Mouse (Mus musculus) retina, adult 2 months (tissue): ENCODE measurements around the gene Vgll4.

Experiments used
- DNase-seq: peaks from one replicate; pipeline ENCODE4 v3.0.0-alpha.2; 2012; ENCODE audit warnings: low read depth, low spot score

Vgll4 gene

DNA sequence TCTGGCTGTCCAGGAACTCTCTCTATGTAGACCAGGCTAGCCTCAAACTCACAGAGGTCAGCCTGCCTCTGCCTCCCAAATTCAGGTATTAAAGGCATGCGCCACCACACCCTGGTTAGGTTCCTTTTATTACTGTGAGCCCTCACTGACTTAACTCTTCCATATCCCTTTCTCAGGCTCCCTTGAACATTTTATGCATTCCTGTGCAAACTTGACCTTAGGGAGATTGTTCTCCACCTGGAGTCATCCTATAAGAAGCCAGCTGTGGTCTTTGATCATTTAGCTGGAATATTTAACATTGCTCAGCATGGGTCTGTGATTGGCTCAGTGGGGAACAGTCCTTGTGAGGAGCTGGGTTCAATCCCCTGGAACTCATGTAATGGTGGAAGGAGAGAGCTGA lies 4.5 kb upstream of the Vgll4 start:
- DNase-seq: no peak

DNA sequence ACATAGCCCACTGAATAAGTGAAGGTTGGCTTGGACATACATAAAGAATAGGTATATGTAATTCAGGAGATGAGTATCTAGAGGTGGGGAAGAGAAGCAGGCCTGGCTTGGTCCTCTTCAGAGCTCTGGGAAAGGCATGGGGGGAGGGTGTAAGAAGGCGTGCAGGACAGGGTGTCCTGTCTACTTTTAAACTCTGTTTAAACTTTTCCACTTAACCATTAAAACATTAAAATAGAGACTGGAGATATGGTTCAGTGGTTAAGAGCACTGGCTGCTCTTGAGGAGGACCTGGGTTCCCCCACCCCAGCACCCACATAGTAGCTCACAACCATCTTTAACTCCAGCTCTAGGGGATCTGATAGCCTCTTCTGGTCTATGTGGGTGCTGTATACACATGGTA lies 3.2 kb upstream of the Vgll4 start:
- DNase-seq: no peak

DNA sequence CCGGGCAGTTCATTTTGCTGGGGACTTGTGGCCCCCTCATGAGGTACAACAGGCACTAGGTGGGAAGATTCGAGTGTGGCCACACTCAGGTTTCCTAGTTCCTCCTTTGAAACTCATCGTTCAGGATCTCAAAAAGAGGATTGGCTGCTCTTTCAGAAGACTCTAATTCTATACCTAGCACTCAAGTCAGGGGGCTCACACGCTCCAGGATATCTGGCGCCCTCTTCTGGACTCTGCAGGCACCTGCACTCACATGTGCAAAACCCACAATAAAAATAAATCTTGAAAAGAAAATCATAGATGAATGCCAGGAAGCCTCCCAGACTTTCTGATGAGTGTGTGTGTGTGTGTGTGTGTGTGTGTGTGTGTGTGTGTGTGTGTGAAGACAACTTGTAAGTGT lies 1.1 kb upstream of the Vgll4 start:
- no peak for DNase-seq

DNA sequence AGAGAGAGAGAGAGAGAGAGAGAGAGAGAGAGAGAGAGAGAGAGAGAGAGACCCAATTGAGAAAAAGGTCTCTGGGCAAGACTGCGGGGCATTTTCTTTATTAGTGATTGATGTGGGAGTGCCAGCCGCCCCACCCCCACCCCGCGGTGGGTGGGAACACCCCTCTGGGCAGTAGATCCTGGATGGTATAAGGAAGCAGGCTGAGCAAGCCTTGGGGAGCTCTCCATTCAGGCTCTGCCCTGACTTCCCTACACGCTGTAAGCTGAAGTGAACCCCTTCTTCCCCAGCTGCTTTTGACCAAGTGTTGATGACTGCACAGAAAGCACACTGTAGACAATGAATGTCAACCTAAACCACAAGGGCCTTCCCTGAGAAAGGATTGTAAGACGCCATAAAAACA lies 592 bp upstream of the Vgll4 start:
- DNase-seq: no peak

DNA sequence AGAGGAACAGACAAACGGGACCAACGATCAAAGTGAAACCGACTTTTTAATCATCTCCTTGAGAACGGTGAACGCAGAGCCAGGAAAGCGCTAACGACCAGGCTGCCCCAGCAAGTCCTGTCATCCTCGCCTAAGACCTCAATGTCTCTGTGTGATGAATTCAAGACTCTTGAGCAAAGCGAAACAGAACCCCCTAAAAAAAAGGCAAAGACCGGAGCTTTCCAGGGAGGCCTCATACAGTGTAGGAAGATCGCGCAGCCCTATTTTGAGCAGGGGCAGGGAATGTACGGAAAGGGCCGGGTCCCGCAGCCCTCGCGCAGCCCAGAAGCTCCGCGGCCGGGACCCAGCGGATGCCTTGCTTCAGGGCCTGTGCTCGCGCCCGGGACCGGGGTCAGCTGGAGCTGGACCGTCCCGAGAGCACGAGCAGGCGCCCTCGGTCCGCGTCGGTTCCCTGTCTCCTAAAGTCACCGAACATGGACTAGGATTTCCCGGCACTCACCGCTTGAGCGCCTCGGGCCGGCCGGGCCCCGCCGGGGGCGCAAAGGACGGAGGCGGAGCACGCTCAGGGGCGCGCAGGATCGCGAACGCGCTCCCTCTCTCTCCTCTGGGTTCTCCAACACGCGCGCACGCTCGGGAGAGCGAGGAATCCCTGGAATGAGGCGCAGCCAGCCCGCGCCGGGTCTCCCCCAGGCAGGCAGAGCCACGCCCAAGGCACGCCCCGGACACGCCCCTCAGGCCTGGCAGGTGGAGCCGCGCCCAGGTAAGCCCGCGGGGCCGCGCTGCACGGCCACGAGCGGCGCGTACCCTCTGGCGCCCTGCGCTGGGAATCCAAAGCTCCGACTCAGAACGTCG lies 1.2 kb downstream of the Vgll4 start:
- peak; percentile 39 for DNase-seq

DNA sequence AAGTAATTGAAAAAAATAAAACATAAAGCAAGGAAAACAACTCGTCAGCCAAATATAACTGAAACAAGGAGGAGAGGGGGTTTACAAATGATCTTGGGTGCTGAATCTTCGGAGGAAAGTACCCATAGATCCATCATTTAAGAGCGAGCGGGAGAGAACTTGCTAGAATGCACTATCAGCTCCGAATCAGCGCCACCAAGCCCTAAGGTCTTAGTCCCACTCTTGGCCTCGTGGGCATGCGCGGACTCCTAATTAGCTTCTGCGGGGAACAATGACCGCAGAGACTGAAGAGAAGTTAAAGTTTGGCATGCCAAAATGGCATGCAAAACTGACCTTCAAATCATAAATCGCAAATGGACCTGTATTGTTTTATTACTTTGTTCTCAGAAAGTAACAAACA lies 2.2 kb downstream of the Vgll4 start:
- DNase-seq: no peak

DNA sequence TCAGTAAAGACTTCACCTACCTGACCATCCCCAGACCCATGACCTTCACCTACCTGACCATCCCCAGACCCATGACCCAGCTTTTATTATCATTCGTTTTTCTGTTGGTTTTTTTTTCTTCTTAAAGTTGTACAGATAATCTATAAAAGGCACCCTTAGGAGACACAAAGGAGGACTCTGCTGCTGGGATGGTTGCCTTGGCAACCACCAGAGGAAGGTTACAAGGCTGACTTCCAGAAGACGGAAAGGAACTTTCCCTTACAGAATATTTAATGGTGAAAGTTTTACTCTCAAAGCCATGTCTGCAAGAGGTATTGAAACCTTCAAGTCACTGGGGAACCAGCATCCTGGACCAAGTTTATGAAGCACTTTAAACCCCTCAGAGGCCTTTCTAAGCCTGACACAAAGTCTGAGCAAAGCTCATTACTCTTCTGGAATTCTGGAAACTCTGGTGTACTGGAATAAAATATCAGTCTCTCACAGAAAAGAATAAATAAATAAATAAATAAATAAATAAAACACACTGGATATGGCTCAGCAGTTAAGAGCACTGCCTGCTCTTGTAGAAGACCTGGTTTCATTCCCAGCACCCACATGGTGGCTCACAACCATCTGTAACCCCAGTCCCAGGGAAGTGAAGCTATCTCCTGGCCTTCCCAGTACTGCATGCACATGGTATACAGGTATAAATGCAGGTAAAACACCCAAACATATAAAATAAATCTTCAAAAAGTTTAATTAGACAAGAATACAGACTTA lies 3.2 kb downstream of the Vgll4 start:
- no peak for DNase-seq

DNA sequence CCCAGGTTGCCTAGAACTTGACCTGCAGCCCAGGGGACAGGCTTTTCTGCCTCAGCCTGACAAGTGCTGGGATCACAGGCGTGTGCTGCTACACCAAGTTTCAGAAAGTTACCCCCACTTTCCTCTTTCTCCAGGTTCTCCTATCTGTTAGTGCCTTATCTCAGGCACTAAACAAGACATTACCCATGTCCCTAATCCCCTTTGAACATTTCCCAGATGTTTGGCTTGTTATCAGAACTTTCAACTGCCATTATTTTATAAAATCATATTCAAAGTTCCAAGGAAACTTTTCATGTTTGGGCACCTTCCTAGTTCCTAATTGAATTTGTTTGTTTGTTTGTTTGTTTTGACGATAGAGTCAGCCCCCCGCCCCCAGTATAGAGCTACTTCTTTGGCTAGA lies 4.0 kb downstream of the Vgll4 start:
- DNase-seq: no peak

DNA sequence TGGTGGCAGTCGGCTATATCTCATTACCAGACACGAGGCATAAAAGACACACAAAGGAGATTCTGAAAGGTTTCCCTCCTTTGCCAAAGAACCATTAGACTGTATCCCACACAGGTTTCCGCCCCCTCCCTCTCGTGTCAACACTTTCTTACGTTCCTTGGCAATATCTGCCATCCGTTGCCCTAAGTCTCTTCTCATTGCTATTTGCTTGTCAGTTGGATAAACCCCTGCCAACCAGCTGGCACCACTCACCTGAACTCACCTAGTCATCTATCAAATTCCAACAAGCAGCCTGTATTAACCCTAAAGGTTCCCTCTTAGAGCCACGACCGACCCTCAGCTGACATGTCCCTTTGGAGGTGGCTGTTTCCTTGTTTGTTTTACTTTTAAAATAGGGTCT lies 4.4 kb downstream of the Vgll4 start:
- DNase-seq: no peak

DNA sequence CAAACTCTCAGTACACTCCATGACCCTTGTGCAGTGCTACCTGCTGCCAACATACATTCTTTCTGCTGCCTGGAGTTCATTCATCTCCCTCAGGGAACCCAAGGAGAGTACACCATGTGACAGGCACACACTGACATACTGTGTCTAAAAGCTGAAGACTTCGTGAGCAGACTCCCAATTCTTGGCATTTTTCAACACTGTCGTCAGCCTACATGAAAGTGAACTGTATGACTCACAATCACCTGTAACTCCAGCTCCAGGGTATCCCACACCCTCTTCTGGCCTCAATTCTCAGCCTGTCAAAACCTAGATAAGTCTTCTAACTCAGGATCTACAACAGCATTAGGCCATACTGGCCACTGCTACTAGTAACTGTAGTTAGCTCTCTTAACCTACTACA lies 5.6 kb downstream of the Vgll4 start:
- no peak for DNase-seq

DNA sequence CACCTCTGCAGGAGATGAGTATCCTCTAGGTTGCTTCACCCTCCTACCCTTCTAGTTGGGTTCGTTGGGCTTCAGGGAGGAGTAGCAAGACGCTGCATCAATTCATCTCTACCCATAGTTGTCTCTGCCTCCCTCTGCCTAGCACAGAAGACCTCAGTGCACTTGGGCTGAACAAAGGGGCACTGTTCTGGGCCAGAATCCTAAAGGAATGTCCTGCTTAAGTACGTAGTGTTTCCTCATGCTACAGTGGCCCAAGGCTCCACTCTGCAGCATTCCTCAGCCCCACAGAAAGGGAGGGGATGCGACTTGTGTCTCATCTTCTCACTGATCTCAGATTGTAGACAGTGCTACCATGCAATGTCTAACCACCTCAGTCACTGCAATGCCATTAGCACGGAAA lies 6.2 kb downstream of the Vgll4 start:
- DNase-seq: no peak

DNA sequence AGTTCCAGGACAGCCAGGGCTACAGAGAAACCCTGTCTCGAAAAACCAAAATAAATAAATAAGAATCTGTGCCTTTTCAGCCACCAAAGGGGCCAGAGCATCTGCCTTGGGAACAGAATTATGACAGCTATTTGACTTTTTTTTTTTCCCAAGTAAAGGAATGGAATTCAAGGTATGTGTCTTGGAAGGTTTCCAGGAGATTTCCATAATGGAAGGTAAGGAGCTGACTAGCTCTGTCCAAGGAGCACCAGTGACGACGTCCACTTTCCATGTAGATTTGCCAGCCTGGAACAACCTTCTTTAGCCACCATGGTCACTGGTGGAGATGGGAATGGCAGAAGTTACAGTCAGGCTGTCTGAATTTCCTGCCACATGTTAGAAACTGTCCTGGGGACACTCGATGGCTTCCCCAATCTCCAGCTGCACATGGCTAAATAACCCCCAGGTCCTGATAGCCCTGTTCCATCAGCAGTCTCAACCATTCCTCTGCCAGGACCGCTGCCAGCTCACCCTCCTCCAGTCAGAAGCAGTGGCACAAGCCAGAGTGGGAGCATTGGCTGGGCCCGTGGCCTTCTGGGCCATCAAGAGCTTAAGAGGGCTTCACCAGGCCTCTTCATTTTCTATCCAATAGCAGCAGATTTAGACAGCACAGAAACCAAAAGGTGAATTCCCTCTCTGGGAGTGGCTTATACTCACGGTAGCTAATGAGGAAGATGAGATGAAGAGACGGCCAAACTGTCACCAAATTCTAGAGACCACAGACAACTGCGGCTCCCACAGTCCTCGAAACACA lies 8.3 kb downstream of the Vgll4 start:
- DNase-seq: no peak

DNA sequence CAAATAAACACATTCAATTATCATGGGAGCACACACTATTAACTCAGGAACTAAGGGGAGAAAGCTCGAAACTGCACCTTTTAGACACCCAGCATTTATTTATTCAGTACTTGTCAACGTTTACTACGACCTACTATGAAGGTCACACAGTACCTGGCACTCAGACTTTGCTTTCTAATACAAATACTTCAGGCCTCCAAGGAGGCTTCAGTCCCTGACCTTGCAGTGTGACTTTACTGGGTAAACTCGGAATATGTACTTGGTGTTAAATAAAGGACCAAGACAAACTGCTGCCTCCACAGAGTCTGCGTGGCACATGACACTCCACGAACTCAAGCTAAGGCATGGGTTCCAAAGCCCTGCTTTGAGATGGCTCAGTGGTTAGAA lies 10.8 kb downstream of the Vgll4 start:
- DNase-seq: no peak

DNA sequence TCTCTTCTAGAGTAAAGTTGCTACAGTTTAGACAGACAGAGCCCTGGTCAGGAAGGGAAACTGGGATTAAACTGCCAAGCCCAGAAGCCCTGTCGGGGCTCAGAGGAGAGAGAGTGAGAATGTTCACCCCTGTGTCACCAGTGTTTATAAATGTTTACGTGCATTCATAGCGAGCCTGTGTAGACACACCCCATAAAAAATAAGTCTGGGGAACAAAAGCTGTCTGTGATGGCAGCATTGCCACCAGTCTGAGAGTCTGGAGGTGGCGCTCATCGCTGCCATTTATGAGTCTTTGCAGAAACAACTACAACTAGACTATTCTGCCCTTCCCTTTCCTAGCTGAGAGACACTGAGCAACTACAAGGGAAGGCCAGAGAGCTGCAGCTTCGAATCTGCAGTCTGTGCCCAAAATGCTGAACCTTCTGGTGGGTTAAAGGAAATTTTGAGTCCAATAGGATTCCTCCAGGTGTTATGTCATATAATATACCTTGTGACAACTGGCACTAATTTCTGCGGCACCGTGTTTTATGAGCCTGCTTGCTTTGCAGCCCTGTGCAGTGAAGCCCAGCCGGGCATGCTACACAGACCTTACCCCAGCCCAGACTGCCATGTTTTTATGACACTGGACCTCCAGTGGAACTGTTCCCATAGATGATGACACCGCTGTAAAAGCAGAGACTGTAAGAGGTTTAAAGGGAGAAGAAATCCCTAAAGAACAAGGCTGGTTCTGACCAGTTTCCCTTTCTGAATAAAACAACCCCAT lies 11.4 kb downstream of the Vgll4 start:
- DNase-seq: no peak

DNA sequence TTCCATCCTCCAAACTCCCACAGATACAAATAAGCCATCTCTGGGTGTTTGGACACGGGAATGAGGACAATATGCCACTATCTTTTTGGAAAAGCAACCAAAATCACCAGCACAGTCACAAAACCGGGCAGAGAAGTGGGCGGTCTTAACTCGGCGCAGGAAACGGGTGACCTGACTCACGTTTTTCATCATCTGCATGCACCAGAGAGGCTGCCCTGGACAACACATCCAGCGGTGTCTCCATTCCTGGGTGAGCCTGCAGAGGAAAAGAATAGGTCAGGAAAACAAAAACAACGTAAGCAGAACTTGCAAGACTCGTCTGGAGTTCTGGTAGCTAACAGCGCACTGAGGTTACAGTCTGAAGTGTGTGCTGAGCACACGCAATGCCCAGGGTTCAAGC lies 12.0 kb downstream of the Vgll4 start:
- DNase-seq: no peak

DNA sequence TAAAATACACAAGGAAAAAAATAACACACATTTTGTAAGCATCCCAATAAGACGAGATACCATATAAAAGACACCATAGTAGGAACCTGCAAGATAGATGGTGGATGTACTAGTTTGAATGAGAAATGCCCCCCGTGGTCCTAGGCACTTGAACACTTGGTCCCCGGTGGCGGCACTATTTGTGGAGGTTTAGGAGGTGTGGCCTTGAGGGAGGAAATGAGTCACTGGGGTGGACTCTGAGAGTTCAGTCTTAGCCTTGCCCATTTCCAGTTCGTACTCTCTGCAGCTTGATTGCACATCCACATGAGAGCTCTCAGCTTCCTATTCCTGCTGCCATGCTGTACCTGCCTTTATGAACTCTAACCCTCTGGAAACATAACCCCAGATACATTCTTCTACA lies 15.3 kb downstream of the Vgll4 start:
- DNase-seq: no peak

DNA sequence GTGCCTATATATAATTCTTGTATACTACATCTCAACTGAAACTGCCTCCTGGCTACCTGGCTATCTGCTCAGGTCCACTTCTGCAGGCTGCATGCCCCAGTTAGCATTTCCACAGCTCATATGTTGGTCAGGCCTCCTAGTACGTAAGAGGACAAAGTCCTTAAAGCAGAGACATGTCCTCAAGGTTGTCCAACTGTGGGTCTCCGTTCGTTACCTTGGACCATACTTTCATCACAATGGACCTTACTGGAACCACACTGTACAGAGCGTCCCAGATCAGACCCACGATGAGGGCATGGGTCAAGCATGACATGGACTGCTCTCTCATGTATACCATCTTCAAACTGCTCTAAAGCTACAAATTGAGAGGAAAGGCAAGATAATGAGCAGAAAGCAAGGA lies 16.2 kb downstream of the Vgll4 start:
- no peak for DNase-seq

DNA sequence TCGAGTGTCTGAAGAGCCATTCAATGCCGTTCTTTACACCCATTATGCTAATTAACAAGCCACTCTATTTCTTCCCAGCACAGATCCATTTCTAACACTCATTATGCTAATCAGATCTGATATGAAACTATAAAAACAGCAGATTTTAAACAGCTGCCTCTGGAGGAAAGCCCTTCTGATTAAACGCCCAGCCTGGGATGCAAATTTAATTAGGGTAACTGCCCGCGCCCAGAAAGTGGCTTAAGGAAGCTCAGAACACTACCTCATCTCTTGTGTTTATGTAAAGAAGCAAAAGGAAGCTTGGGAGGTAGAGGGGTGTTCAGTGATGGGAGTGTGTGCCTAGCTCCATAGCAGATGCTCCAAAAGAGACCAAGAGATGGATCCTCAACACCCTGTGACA lies 17.4 kb downstream of the Vgll4 start:
- DNase-seq: no peak

DNA sequence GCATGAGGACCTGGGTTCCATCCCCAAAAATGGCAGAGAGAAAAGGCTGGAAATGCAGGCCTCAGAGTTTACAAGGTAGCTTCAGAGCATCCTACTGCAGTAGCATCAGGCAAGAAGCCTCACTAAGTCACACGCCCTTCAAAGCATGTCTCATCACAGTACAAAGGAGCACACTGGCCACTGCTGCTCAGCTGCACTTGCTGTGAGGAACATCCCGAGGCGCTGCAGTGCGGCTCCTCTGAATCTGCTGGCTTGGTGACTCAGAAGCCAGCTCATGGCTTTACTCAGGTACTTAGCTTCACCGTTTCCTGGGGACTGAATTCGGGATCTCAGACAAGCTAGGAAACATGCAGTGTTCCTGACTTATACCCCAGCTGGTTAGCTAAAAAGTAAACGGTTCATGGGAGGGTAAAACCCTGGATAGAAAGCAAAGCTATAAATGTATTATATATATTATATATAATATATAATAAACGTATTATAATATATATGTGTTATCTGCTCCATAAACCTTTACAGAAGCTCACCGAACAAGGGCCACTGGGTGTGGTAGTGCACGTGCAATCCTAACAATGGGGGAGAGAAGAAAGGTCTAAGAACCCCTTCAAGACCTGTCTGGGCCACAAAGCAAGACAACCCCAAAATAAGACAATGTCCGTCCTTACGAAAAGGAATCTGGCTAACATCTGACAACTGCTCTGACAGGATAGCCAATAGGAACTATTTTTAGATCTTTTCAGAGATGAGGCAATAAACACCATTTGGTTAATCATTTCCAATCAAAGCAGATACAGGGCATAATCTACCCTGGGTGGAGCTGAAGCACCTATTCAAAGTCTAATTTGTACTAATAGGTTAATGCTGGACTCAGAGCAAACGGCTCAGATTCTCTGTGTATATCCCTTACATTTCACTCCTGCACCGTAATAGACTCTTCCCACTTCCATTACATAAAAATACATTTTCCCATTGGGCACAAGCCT lies 25.0 kb downstream of the Vgll4 start:
- no peak for DNase-seq

DNA sequence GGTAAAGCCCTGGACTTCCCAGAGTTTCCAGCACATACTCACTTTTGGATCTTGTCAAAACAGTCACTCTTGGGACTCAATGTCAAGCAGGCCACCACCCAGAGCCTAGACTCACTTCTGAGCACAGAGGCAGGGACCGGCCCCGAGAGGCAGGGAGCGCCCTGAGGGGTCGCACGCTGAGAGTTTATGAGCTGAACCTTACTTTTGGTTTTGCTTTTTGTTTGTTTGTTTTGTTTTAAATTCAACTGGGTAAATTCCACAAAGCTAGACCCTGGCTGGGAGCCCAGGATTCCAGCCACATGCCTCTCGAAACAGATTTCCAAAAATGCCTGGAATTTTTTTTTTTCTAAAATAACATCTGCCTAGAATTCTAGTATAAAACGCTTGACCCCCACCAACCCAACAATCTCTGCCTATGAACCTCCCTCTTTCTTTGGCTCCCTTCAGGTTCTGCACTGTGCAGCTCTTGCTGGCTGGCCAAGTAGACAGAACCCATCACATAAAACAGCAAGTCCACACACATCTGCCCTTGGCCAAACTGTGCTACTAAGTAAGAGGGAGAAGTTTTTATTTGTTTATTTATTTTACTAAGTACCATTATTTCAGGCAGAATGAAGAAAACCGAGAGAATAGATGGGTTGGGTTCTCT lies 28.5 kb downstream of the Vgll4 start:
- DNase-seq: no peak
